Mouse (Mus musculus) c-Kit-positive CD71-positive TER-119-negative erythroid progenitor cells, embryonic 14.5 days (primary cell): ENCODE results near the gene Ap5s1.
A peak's percentile ranks its signal among the peaks of the same experiment; 100 is the strongest.
"Not testable (repeated sequence)": the region's sequence is repeated elsewhere in the genome, so short reads cannot be mapped to it uniquely, and the experiment has no call there.

Experiments
- DNase-seq: peaks from one replicate; pipeline ENCODE4 v3.0.0-alpha.2; 2013; ENCODE audit warnings: low read depth

Ap5s1 gene

DNA sequence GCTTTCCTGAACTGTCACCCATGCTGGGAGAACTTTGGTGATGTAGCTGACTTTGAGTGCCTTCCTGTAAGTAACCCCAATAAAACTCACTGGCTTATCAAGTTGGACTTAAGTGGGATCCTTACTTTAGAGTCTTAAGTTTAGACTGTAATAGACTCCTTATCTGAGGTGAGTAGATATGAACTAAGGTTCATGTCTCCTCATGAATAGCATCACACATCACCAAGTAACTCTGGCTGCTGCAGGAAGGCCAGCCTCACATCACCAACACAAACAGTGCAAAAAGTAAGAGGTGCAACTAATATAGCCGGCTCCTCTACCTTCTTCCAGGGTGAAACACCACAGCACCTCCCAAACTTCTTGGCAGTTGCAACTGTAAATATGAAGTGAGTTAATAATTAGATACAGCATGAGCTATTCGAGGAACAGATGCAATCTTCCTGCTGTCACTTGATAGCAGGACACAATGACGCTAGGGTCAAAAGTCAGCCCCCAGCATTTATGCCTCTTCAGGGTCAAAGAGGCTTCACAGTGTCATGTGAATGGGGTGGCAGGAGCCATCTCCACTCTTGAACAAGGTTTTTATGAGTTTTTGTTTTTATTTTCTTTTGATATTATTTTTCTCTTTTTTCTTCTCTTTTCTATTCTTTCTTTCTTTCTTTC is 15.1 kb downstream of the Ap5s1 start:
- DNase-seq = no peak

DNA sequence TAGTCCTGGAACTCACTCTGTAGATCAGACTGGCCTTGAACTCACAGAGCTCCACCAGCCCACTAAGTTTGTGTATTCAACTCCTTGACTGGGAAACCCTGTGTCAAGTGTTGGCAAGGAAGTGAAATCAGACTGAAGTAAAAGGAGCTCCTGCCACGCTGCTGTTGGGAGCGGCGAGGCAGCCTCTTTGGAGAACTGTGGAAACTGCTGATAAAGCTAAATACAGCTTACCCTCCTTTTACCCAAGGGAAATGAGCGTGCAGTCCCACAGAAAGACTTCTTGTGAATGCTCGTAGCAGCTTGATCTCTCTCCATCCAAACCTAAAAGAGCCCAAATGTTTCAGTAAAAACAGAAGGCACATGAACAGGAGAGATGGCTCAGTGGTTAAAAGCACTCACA is 15.7 kb downstream of the Ap5s1 start:
- no peak for DNase-seq

DNA sequence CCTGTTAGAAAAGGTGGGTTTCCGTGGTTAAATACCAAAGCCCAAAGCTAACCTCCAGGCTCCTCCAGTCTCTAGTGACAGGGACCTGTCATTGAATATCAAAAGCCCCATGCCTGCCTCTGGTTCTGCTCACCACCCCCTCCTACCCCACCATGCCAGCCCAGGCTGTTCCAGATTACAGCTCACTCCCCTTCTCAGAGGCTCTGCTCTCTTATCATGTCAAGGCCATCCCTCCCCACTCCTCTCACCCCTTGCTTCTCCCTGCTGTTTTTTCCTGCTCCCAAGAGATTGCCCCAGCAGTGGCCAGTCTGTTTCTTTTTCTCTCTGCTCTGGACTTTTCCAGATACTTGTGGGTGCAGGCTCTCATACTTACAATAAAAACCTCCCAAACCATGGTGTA is 16.7 kb downstream of the Ap5s1 start:
- peak; percentile 70 for DNase-seq

GRCm38 (mm10) chr2:131225178-131225577 is 18.3 kb downstream of the Ap5s1 start:
- no peak for DNase-seq

GRCm38 (mm10) chr2:131226669-131227068 is 19.8 kb downstream of the Ap5s1 start:
- DNase-seq = not testable (repeated sequence)

DNA sequence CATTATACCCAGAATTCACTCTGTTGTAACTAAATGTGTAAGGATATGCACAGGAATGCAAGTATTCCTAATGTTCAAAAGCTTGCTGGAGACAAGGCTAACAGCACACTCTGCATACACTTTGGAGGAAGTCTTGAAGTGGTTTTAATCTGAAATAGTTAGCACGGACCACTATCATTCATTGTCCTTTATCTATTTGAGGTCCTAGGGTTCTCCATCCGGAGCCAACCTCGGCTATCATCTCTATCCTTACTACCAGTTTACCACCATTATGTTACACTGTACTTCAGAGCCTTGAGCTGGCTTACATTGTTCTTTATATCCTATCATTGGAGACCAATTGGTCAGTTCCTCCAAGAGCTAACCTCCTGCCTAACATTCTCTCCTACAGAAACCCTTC is 20.4 kb downstream of the Ap5s1 start:
- DNase-seq = no peak

DNA sequence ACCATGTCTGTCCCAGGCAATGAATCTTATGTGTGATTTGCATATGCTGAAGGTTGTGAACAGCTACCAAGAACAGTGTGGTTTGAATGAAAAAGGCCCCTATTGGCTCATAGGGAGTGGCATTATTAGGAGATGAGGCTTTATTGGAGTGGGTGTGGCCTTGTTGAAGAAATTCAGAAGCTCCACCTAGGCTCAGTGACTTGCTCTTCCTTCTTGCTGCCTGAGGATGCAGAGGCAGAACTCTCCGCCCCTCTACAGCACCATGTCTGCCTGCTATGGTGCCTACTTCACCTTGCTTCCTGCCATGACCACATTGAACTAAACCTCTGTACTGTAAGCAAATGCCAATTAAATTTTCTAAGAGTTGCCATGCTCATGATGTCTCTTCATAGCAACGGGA is 25.7 kb downstream of the Ap5s1 start:
- DNase-seq = no peak

GRCm38 (mm10) chr2:131233307-131234126 is 26.6 kb downstream of the Ap5s1 start, which contains the start of gene Mavs:
TSS of gene Mavs (plus strand) at chr2:131234063.
- peak; percentile 87 for DNase-seq

DNA sequence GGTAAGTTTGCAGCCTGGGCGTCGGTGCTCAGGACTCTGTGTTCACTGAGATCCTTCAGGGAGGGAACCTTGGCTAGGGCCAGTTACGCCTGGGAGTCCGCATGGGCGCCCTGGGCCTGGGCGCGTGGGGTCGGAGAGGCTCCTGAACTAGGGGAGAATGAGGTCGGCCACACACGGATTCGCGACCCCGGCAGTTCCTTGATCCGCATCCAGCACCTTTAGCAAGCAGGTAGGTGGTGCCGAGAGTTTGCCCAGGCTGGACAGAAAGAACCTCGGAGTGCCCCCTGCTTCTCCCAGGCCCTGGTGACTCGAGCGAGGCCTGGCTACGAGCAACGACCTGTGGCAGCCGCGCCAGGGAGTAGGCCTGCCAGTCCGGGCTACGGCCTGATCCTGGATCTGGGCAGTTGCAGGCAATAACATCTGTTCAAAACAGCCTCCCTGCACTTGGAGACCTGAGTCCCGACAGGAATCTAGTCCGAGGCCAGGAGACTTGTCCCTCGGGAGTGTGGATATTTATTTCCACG is 27.3 kb downstream of the Ap5s1 start:
- no peak for DNase-seq

- DNase-seq = no peak
Measured at GRCm38 (mm10) chr2:131234970-131235635, 28.2 kb downstream of the Ap5s1 start.

- DNase-seq = no peak
Measured at GRCm38 (mm10) chr2:131242180-131242579, 35.3 kb downstream of the Ap5s1 start.

GRCm38 (mm10) chr2:131242929-131243328 is 36.1 kb downstream of the Ap5s1 start:
- DNase-seq = no peak

GRCm38 (mm10) chr2:131253681-131254328 is 46.9 kb downstream of the Ap5s1 start:
- DNase-seq = peak; percentile 69

DNA sequence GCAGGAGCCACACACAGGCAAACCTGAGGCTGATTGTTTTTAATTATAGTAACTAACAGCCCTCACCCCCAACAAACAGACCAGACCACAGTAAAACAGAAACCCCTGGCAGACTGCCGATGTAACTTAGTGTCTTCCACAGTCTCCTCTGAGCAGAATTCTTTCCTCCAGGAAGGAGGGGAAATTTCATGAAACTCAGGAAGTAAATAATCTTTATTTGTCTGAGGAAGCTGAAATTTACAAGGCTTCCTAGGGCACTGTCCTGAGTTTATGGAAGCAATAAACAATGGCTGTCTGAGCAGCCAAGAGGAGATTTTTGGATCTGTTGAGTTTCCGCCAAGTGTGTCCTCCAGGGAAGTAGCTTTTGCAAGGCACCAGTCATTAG is 47.4 kb downstream of the Ap5s1 start:
- no peak for DNase-seq

DNA sequence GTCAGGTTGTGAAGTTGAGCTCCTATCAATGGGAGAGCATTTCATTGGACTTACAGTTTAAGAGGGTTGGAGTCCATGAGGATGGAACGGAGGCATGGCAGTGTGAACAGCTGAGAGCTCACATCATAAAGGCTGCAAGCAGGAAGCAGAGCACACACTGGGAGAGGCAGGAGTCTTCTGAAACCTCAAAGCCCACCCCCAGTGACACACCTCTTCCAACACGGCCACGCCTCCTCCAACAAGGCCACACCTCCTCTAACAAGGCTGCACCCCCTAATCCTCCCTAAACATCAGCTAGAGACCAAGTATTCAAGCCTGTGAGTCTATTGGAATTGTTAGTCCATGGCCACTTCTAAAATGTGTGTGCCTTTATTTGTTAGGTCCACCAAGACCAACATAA is 48.9 kb downstream of the Ap5s1 start:
- no peak for DNase-seq

DNA sequence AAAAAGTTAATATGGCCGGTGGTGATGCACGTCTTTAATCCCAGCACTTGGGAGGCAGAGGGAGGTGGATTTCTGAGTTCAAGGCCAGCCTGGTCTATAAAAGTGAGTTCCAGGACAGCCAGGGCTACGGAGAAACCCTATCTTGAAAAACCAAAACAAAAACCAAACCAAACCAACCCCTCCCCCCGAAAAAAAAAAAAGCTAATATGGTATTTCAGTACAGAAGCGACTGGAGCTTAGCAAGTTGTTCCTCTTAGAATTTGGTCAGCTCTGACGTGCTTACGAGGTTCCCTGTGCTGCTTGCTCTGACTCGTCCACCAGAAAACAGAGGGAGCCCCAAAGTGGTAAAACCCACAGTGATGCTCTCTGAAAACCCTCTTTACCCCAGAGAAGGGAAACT is 51.8 kb downstream of the Ap5s1 start:
- DNase-seq = no peak

GRCm38 (mm10) chr2:131260544-131261307 is 53.8 kb downstream of the Ap5s1 start:
- peak; percentile 51 for DNase-seq

- peak; percentile 46 for DNase-seq
Measured at GRCm38 (mm10) chr2:131261481-131262212, 54.8 kb downstream of the Ap5s1 start.

DNA sequence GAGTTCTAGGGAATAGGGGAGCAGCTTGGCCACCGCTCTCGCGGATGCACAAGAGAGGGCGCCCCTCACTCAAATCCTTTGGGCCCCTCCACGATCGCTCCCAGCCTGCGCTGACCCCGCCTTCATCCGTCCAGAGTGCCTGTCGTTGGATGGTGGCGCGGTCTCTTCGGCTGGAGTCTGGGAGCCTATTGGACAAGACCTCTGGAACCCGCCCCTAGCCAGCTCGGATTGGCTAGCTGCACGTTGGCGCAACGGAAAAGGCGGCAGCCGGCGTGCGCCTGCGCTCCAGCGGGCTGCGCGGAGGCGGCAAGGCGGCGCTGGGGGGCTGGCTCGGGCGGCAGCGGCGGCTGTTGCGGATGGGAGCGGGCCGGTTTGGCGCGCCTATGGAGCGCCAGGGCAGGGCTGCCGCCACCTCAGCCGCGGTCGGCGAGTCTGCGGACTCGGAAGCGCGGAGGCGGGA is 55.4 kb downstream of the Ap5s1 start, which contains the start of gene Pank2:
TSS of gene Pank2 (plus strand) at position 283 of the 460 bp plus-strand sequence.
- peak; percentile 93 for DNase-seq
